Mouse (Mus musculus): ENCODE results near the gene Sugct. TPM values are rescaled to one million over a fixed set of nuclear protein-coding genes. Genes with fewer than 3 reads are reported as not detected.

Gene Sugct
- total and polyA plus RNA-seq, 2 experiments from 2014 or later = 1.3 to 4.4 TPM

GRCm38 (mm10) chr13:17694414-17694813, 939 bp downstream of the Sugct start:
- peak; percentile 57 for DNase-seq (ENCODE audit: low spot score)

GRCm38 (mm10) chr13:17693816-17694215, 1.5 kb downstream of the Sugct start:
- Histone ChIP-seq H3K4me2 (ENCODE audit: low read depth, low read length) (peak overlapping the region; percentile 84), H3K27me3 (ENCODE audit: control insufficient read depth, insufficient read depth, low read length) (no peaks in the 10 kb centered on the region), H3K9ac (replicated peaks; ENCODE audit: low read depth, low read length) (peak overlapping the region; percentile 83; the same call in 1 of the 2 replicates), H3K9me3 (replicated peaks; ENCODE audit: control insufficient read depth, low read length) (no peaks in the 10 kb centered on the region), H3K36me3 (replicated peaks; ENCODE audit: control insufficient read depth, insufficient read depth, low read length) (no peaks in the 10 kb centered on the region), H3K4me1 (ENCODE audit: control insufficient read depth, insufficient read depth) (peaks cover 13% of the 10 kb centered on the region; the same call in 1 of the 2 replicates), H3K4me3 (ENCODE audit: low read depth, low read length) (peak overlapping the region; percentile 84), H3K27ac (ENCODE audit: low read depth) (no peak overlapping the region)
- WGBS = 52% methylated on average over 5 of the region's 5 CpGs
- ATAC-seq (ENCODE audit: insufficient read depth, low read depth) (no peak), DNase-seq (ENCODE audit: low spot score) (no peak)
- no peak for TF ChIP-seq EP300 (IDR thresholded peaks at IDR 0.05; ENCODE audit: low read depth)
- TF ChIP-seq CTCF (IDR thresholded peaks at IDR 0.05; ENCODE audit: low read depth) = no peak

More at GRCm38 (mm10) chr13:17694414-17694813, 939 bp downstream of the Sugct start:
- H3K36me3 ChIP-seq (replicated peaks; ENCODE audit: control insufficient read depth, insufficient read depth, low read length) = no peaks in the 10 kb centered on the region
- ATAC-seq (ENCODE audit: insufficient read depth, low read depth) = peak; percentile 60
- TF ChIP-seq EP300 (IDR thresholded peaks at IDR 0.05; ENCODE audit: low read depth) = no peak
- peak overlapping the region; percentile 83 for H3K9ac ChIP-seq (replicated peaks; ENCODE audit: low read depth, low read length)
- H3K27ac ChIP-seq (ENCODE audit: low read depth) = peak overlapping the region; percentile 89
- H3K4me3 ChIP-seq (ENCODE audit: low read depth, low read length) = peak overlapping the region; percentile 84
- H3K27me3 ChIP-seq (ENCODE audit: control insufficient read depth, insufficient read depth, low read length) = no peaks in the 10 kb centered on the region
- H3K4me2 ChIP-seq (ENCODE audit: low read depth, low read length) = peak overlapping the region; percentile 84
- no peaks in the 10 kb centered on the region for H3K9me3 ChIP-seq (replicated peaks; ENCODE audit: control insufficient read depth, low read length)
- H3K4me1 ChIP-seq (ENCODE audit: control insufficient read depth, insufficient read depth) = peaks cover 13% of the 10 kb centered on the region; the same call in 1 of the 2 replicates
- WGBS = 0% methylated on average over 24 of the region's 25 CpGs

GRCm38 (mm10) chr13:17691436-17691835, 3.9 kb downstream of the Sugct start:
- Histone ChIP-seq H3K9me3 (replicated peaks; ENCODE audit: control insufficient read depth, low read length) (no peaks in the 10 kb centered on the region), H3K27ac (ENCODE audit: low read depth) (no peak overlapping the region), H3K9ac (replicated peaks; ENCODE audit: low read depth, low read length) (no peak overlapping the region), H3K36me3 (replicated peaks; ENCODE audit: control insufficient read depth, insufficient read depth, low read length) (no peaks in the 10 kb centered on the region), H3K4me1 (ENCODE audit: control insufficient read depth, insufficient read depth) (peaks cover 10% of the 10 kb centered on the region; the same call in 1 of the 2 replicates), H3K4me3 (ENCODE audit: low read depth, low read length) (no peak overlapping the region), H3K4me2 (ENCODE audit: low read depth, low read length) (no peak overlapping the region), H3K27me3 (ENCODE audit: control insufficient read depth, insufficient read depth, low read length) (no peaks in the 10 kb centered on the region)
- DNase-seq (ENCODE audit: low spot score) (no peak), ATAC-seq (ENCODE audit: insufficient read depth, low read depth) (no peak)
- WGBS = 76% methylated on average over 1 of the region's 1 CpGs
- TF ChIP-seq CTCF (IDR thresholded peaks at IDR 0.05; ENCODE audit: low read depth) (no peak), EP300 (IDR thresholded peaks at IDR 0.05; ENCODE audit: low read depth) (no peak)

GRCm38 (mm10) chr13:17690686-17691085, 4.7 kb downstream of the Sugct start:
- DNase-seq (ENCODE audit: low spot score) = no peak
- ATAC-seq (ENCODE audit: insufficient read depth, low read depth) = no peak
- H3K27ac ChIP-seq (ENCODE audit: low read depth) = no peak overlapping the region; the same call in 1 of the 2 replicates

DNA sequence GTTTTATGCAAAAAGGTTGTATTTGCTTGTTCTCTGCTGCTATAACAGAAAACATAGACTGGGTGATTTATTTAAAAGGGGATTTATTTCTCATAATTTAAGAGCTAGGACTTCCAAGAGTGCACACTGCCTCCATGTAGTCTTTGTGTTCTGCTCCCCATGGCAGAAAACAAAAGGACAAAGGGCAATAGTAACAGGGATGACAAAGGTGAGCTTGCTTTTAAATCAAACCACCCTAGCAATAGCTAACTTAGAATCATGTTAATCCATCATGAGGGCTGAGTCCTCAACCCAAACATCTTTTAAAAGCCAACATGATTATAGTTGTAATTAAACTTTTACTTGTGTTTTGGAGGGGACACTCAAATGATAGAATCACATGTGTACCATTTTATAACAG, 5.9 kb downstream of the Sugct start:
- H3K9me3 ChIP-seq (replicated peaks; ENCODE audit: control insufficient read depth, low read length) = no peaks in the 10 kb centered on the region
- H3K4me1 ChIP-seq (ENCODE audit: control insufficient read depth, insufficient read depth) = peaks cover 10% of the 10 kb centered on the region; the same call in 1 of the 2 replicates
- H3K9ac ChIP-seq (replicated peaks; ENCODE audit: low read depth, low read length) = no peak overlapping the region
- ATAC-seq (ENCODE audit: insufficient read depth, low read depth) = no peak
- no peak overlapping the region for H3K27ac ChIP-seq (ENCODE audit: low read depth)
- no peak overlapping the region for H3K4me2 ChIP-seq (ENCODE audit: low read depth, low read length)
- H3K36me3 ChIP-seq (replicated peaks; ENCODE audit: control insufficient read depth, insufficient read depth, low read length) = no peaks in the 10 kb centered on the region
- DNase-seq (ENCODE audit: low spot score) = no peak
- TF ChIP-seq EP300 (IDR thresholded peaks at IDR 0.05; ENCODE audit: low read depth) = no peak
- no peak for TF ChIP-seq CTCF (IDR thresholded peaks at IDR 0.05; ENCODE audit: low read depth)
- H3K27me3 ChIP-seq (ENCODE audit: control insufficient read depth, insufficient read depth, low read length) = no peaks in the 10 kb centered on the region
- no peak overlapping the region for H3K4me3 ChIP-seq (ENCODE audit: low read depth, low read length)

More at GRCm38 (mm10) chr13:17690686-17691085, 4.7 kb downstream of the Sugct start:
- H3K4me3 ChIP-seq (ENCODE audit: low read depth, low read length) = no peak overlapping the region
- no peaks in the 10 kb centered on the region for H3K9me3 ChIP-seq (replicated peaks; ENCODE audit: control insufficient read depth, low read length)
- H3K4me2 ChIP-seq (ENCODE audit: low read depth, low read length) = no peak overlapping the region
- TF ChIP-seq CTCF (IDR thresholded peaks at IDR 0.05; ENCODE audit: low read depth) = no peak
- TF ChIP-seq EP300 (IDR thresholded peaks at IDR 0.05; ENCODE audit: low read depth) = no peak
- no peak overlapping the region for H3K9ac ChIP-seq (replicated peaks; ENCODE audit: low read depth, low read length)
- peaks cover 10% of the 10 kb centered on the region; the same call in 1 of the 2 replicates for H3K4me1 ChIP-seq (ENCODE audit: control insufficient read depth, insufficient read depth)
- no peaks in the 10 kb centered on the region for H3K36me3 ChIP-seq (replicated peaks; ENCODE audit: control insufficient read depth, insufficient read depth, low read length)
- H3K27me3 ChIP-seq (ENCODE audit: control insufficient read depth, insufficient read depth, low read length) = no peaks in the 10 kb centered on the region

DNA sequence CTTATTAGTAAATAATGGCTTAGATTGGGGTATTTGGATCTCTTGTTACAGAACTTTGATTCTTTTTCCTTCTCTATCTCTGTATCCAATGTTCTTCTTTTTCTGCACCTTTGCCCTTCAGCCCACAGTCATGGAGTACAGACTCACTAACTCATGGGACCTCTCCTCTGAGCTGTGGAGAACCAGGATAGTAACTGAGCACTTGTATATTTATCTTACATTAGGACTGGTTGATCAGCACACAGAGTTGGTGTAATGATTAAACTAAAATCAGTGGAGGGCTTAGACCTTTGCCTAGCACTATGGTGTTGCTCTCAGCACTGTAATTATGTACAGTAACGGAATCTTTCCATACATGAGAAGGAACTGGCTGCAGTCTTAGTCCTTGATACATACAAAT, 24.2 kb downstream of the Sugct start:
- DNase-seq (ENCODE audit: low spot score) (no peak), ATAC-seq (ENCODE audit: insufficient read depth, low read depth) (no peak)
- Histone ChIP-seq H3K27ac (ENCODE audit: low read depth) (no peak overlapping the region), H3K36me3 (replicated peaks; ENCODE audit: control insufficient read depth, insufficient read depth, low read length) (no peaks in the 10 kb centered on the region), H3K4me3 (ENCODE audit: low read depth, low read length) (no peak overlapping the region), H3K4me2 (ENCODE audit: low read depth, low read length) (no peak overlapping the region), H3K27me3 (ENCODE audit: control insufficient read depth, insufficient read depth, low read length) (no peaks in the 10 kb centered on the region), H3K9ac (replicated peaks; ENCODE audit: low read depth, low read length) (no peak overlapping the region), H3K9me3 (replicated peaks; ENCODE audit: control insufficient read depth, low read length) (no peaks in the 10 kb centered on the region), H3K4me1 (ENCODE audit: control insufficient read depth, insufficient read depth) (no peaks in the 10 kb centered on the region)
- TF ChIP-seq CTCF (IDR thresholded peaks at IDR 0.05; ENCODE audit: low read depth) (no peak), EP300 (IDR thresholded peaks at IDR 0.05; ENCODE audit: low read depth) (no peak)
- WGBS = 47% methylated on average over 1 of the region's 1 CpGs

Data from heart, postnatal 0 days (tissue).